15 mouse cellular contexts compared by ENCODE assay signal in the genomic region with DNA sequence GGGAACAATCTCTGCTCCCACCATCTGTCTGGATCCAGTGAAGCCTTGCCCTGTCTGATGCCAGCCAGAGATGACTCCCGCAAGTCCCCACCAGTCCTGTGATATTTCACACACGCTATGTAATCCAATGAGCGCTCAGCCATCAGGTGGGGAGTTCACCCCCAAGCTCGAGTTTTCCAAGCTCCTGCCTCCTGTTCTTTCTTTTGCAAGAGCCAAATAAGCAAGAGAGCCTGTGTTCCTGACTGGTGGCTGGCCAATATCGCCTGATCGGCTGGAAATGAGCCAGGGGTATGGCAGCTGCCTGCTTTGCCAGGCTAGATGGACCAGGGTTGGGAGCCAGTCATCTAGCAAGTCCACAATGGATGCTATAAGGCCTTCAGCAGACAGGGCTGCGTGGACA.
DNase-seq lines count a peak whose midpoint lies in the region; ATAC-seq and TF ChIP-seq lines count a peak whose summit lies in the region.
"Had no signal": no experiment of that assay in that cellular context is flagged by ENCODE, and none has a peak within 500 bp of the region (broad histone marks: within the 10 kb centered on the region; RNA-seq: fewer than 3 reads in every experiment).

No protein-coding gene starts in this region.

- TF ChIP-seq CTCF in liver, adult 2 months (IDR thresholded peaks at IDR 0.05; ENCODE audit: low read depth, low read length): no peak
- no peak for TF ChIP-seq CTCF in heart, adult 2 months (IDR thresholded peaks at IDR 0.05)

- H3K4me2 ChIP-seq in liver, embryonic 11.5 days: no peak overlapping the region
- H3K4me2 ChIP-seq: kidney, embryonic 15.5 days had no signal

- intact Hi-C loops in heart, adult 2 months (cut with DNase I): no loop called here

- no peak for TF ChIP-seq EP300 in heart, adult 2 months (IDR thresholded peaks at IDR 0.05; ENCODE audit: insufficient read depth, low read depth, low read length)

- H3K4me3 ChIP-seq in liver, adult 2 months (ENCODE audit: insufficient read depth, low read depth, low read length): no peak overlapping the region
- no peak overlapping the region for H3K4me3 ChIP-seq in liver, embryonic 11.5 days (ENCODE audit: low read depth, low read length)
- H3K4me3 ChIP-seq in heart, adult 2 months: no peak overlapping the region
- H3K4me3 ChIP-seq: kidney, embryonic 15.5 days; myocyte had no signal

- H3K27me3 ChIP-seq in liver, adult 2 months (ENCODE audit: control insufficient read depth, insufficient read depth, low read length): no peaks in the 10 kb centered on the region
- no peaks in the 10 kb centered on the region for H3K27me3 ChIP-seq in liver, embryonic 11.5 days (replicated peaks; ENCODE audit: control insufficient read depth, insufficient read depth, low read length)
- no peaks in the 10 kb centered on the region for H3K27me3 ChIP-seq in heart, adult 2 months (ENCODE audit: control insufficient read depth, insufficient read depth, low read length)
- H3K27me3 ChIP-seq: kidney, embryonic 15.5 days had no signal

- DNase-seq in adrenal gland, adult 2 months: peak; percentile 17
- DNase-seq in adrenal gland, postnatal 4 days (ENCODE audit: low spot score in 2 of 2): no peak
- peak; percentile 53 for DNase-seq in liver, adult 2 months (ENCODE audit: extremely low read depth, low read depth, low spot score)
- no peak for DNase-seq in liver, embryonic 11.5 days (ENCODE audit: low spot score)
- DNase-seq in fat pad, adult 2 months (ENCODE audit: extremely low read depth, low read depth, low spot score): peak; percentile 63
- DNase-seq in layer of hippocampus, postnatal 14 days (ENCODE audit: low spot score in 2 of 2): peak; percentile 61 to 78
- DNase-seq in heart, adult 2 months: no peak
- no peak for DNase-seq in spleen, postnatal 14 days (ENCODE audit: low spot score in 2 of 2)
- DNase-seq: embryo, embryonic 11 days; heart, postnatal 36 days; lung, postnatal 36 days; thymus, adult 18-20 months had no signal

- H3K4me1 ChIP-seq in liver, adult 2 months (ENCODE audit: control insufficient read depth, insufficient read depth, low read length): no peaks in the 10 kb centered on the region
- H3K4me1 ChIP-seq in liver, embryonic 11.5 days (replicated peaks; ENCODE audit: control insufficient read depth, insufficient read depth, low read length): no peaks in the 10 kb centered on the region
- no peaks in the 10 kb centered on the region for H3K4me1 ChIP-seq in heart, adult 2 months (ENCODE audit: control insufficient read depth, insufficient read depth, low read length)

- WGBS in liver, adult 2 months: 83% methylated on average over 7 of the region's 7 CpGs
- WGBS in liver, embryonic 11.5 days: 83% methylated on average over 7 of the region's 7 CpGs
- WGBS in heart, adult 2 months: 87% methylated on average over 7 of the region's 7 CpGs

- H3K79me2 ChIP-seq in liver, adult 2 months (ENCODE audit: control insufficient read depth, insufficient read depth, low read length): no peaks in the 10 kb centered on the region
- no peaks in the 10 kb centered on the region for H3K79me2 ChIP-seq in heart, adult 2 months (replicated peaks; ENCODE audit: control insufficient read depth, insufficient read depth, low read length)

- no peak for ATAC-seq in liver, embryonic 11.5 days (replicated peaks; ENCODE audit: low FRiP score)

- no peaks in the 10 kb centered on the region for H3K9me3 ChIP-seq in liver, embryonic 11.5 days (ENCODE audit: control insufficient read depth, low read length)
- H3K9me3 ChIP-seq: kidney, embryonic 15.5 days had no signal

- H3K36me3 ChIP-seq in liver, adult 2 months (ENCODE audit: control insufficient read depth, insufficient read depth, low read length): no peaks in the 10 kb centered on the region
- no peaks in the 10 kb centered on the region for H3K36me3 ChIP-seq in liver, embryonic 11.5 days (ENCODE audit: control insufficient read depth, insufficient read depth, low read length)
- no peaks in the 10 kb centered on the region for H3K36me3 ChIP-seq in heart, adult 2 months (ENCODE audit: control insufficient read depth, insufficient read depth, low read length)
- H3K36me3 ChIP-seq: kidney, embryonic 15.5 days had no signal

- no peak overlapping the region for H3K27ac ChIP-seq in liver, adult 2 months (replicated peaks; ENCODE audit: insufficient read depth, low read depth, low read length)
- no peak overlapping the region for H3K27ac ChIP-seq in liver, embryonic 11.5 days (ENCODE audit: low read depth, low read length)
- H3K27ac ChIP-seq in heart, adult 2 months: no peak overlapping the region
- H3K27ac ChIP-seq: kidney, embryonic 15.5 days; liver, embryonic 14.5 days had no signal

- H3K9ac ChIP-seq in liver, adult 2 months (ENCODE audit: low read depth, low read length): no peak overlapping the region
- H3K9ac ChIP-seq in liver, embryonic 11.5 days (ENCODE audit: low read depth, low read length): no peak overlapping the region
- H3K9ac ChIP-seq in heart, adult 2 months (ENCODE audit: low read depth, low read length): no peak overlapping the region
- H3K9ac ChIP-seq: kidney, embryonic 15.5 days; liver, embryonic 14.5 days had no signal

- no peak for TF ChIP-seq POLR2A in liver, adult 2 months (IDR thresholded peaks at IDR 0.05; ENCODE audit: extremely low read depth, insufficient read depth, low read length)
- TF ChIP-seq POLR2A in heart, adult 2 months (IDR thresholded peaks at IDR 0.05; ENCODE audit: insufficient read depth, low read depth, low read length): no peak

Comparison
In these comparisons a context has a peak if more than half of its experiments do, and no peak if none do; other contexts are left out.
1. DNase-seq: peak in adrenal gland, adult 2 months (single experiment), liver, adult 2 months (single experiment), fat pad, adult 2 months (single experiment) and layer of hippocampus, postnatal 14 days (2 of 2); none in adrenal gland, postnatal 4 days (0 of 2), liver, embryonic 11.5 days (single experiment), heart, adult 2 months (0 of 2) and spleen, postnatal 14 days (0 of 2).